Mouse (Mus musculus) embryonic facial prominence, embryonic 15.5 days (tissue): Measurements from ENCODE around the gene Mphosph6. TPM values are rescaled to one million over a fixed set of nuclear protein-coding genes. Genes with fewer than 3 reads are reported as not detected.
A peak's percentile ranks its signal among the peaks of the same experiment; 100 is the strongest.

ENCODE experiments used
- ATAC-seq: fragments of 200-750 bp; cut with Nextera tagmentation; 2 replicates; pipeline ENCODE4 v1.8.0; 2017; ENCODE audit warnings: low read depth, moderate TSS enrichment; ENCODE audit not compliant: insufficient number of reproducible peaks, low FRiP score, low TSS enrichment
- H3K27ac ChIP-seq: fragments of 300-500 bp; sonication (generic); replicated peaks from 2 replicates; pipeline ENCODE4 v1.5.1; 2015; ENCODE audit warnings: mild to moderate bottlenecking, inconsistent platforms
- H3K27me3 ChIP-seq: fragments of 300-500 bp; sonication (generic); 2 replicates; pipeline ENCODE4 v1.6.1; 2015; ENCODE audit warnings: inconsistent platforms
- H3K36me3 ChIP-seq: fragments of 300-500 bp; sonication (generic); 2 replicates; pipeline ENCODE4 v1.6.1; 2015; ENCODE audit warnings: mild to moderate bottlenecking, inconsistent platforms
- H3K4me1 ChIP-seq: fragments of 300-500 bp; sonication (generic); 2 replicates; pipeline ENCODE4 v1.6.1; 2015; ENCODE audit warnings: inconsistent platforms
- H3K4me2 ChIP-seq: fragments of 300-500 bp; sonication (generic); replicated peaks from 2 replicates; pipeline ENCODE4 v1.6.1; 2015; ENCODE audit warnings: mild to moderate bottlenecking, inconsistent platforms
- H3K4me3 ChIP-seq: fragments of 300-500 bp; sonication (generic); replicated peaks from 2 replicates; pipeline ENCODE4 v1.5.1; 2015; ENCODE audit warnings: mild to moderate bottlenecking, inconsistent platforms
- H3K9ac ChIP-seq: fragments of 300-500 bp; sonication (generic); 2 replicates; pipeline ENCODE4 v1.6.1; 2015; ENCODE audit warnings: inconsistent platforms
- H3K9me3 ChIP-seq: fragments of 300-500 bp; sonication (generic); replicated peaks from 2 replicates; pipeline ENCODE4 v1.6.1; 2016; ENCODE audit warnings: inconsistent platforms
- WGBS: fragments of 180-500 bp; shearing (Covaris S2); methylation state at CpG from one replicate; pipeline ENCODE4 v1.1.7; 2015; 5-methylcytosine and 5-hydroxymethylcytosine counted together
- polyA plus RNA-seq: library from polyadenylated mRNA; unstranded; fragments of >200 nt; fragmentation: Nextera tagmentation; extraction: Ambion mirVana; gene quantifications from 2 replicates; pipeline ENCODE4 v1.2.1, GENCODE M21; 2015

Mphosph6 gene
- polyA plus RNA-seq: 50.8 and 55.2 TPM in 2 replicates

GRCm38 (mm10) chr8:117801443-117802298 lies at the start of gene Mphosph6:
Gene Mphosph6 (minus strand): TSS chr8:117801943.
- WGBS: under 1% methylated on average over 65 of the region's 65 CpGs
- Histone ChIP-seq H3K4me3 (peak within 1 kb of the TSS; percentile 91), H3K9ac (peak within 1 kb of the TSS; percentile 86), H3K36me3 (peaks cover 19% of the 10 kb centered on the region), H3K27ac (peak within 1 kb of the TSS; percentile 90), H3K27me3 (no peaks in the 10 kb centered on the region), H3K4me2 (peak within 1 kb of the TSS; percentile 76), H3K4me1 (peaks cover 22% of the 10 kb centered on the region), H3K9me3 (no peaks in the 10 kb centered on the region)
- ATAC-seq: peak; percentile 99

DNA sequence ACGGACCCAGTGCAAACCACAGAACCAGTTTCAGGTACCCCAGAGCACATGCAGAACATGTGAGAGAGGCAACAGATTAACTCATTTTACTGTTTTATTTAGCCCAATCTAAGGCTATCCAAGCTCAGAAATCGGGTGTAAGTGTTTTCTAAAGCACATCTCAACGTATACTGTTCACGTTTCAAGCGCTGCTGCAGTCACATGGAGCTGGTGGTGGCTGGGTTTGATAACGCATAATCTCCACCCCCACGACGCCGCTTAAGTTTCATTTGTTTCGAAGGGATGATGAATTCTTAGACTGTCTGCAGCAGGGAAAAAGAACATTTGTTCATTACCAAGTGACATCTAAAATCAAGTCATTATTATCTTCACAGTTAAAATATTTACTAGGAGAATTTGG lies 48.7 kb upstream of the Mphosph6 start:
- Histone ChIP-seq H3K27me3 (no peaks in the 10 kb centered on the region), H3K4me2 (no peak overlapping the region), H3K9ac (no peak overlapping the region), H3K4me3 (no peak overlapping the region), H3K36me3 (no peaks in the 10 kb centered on the region), H3K27ac (no peak overlapping the region), H3K4me1 (no peaks in the 10 kb centered on the region), H3K9me3 (no peaks in the 10 kb centered on the region)
- no peak for ATAC-seq
- 77% methylated on average over 10 of the region's 10 CpGs for WGBS

GRCm38 (mm10) chr8:117847865-117848264 lies 46.1 kb upstream of the Mphosph6 start:
- no peak overlapping the region for H3K27ac ChIP-seq
- no peak for ATAC-seq
- H3K4me2 ChIP-seq: no peak overlapping the region
- H3K9ac ChIP-seq: no peak overlapping the region
- no peaks in the 10 kb centered on the region for H3K9me3 ChIP-seq
- WGBS: 89% methylated on average over 6 of the region's 6 CpGs
- H3K36me3 ChIP-seq: no peaks in the 10 kb centered on the region
- no peaks in the 10 kb centered on the region for H3K4me1 ChIP-seq
- H3K4me3 ChIP-seq: no peak overlapping the region
- no peaks in the 10 kb centered on the region for H3K27me3 ChIP-seq

DNA sequence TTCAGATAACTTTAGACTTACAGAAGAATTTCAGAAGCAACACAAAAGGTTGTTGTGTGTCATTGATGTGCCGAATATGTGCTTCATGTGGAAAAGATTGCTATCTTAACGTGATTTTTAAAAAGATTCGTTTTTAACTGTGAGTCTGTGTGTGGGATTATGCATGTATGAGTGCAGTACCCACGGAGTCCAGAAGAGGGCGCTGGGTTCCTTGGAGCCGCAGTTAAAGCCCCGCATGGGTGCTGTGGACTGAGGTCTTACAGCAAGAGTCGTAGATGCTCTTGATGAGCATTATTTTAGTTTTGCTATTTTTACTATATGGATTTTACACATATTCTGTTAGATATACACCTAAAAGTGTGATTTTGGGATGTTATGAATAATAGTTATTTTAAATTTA lies 42.0 kb upstream of the Mphosph6 start:
- Histone ChIP-seq H3K27me3 (no peaks in the 10 kb centered on the region), H3K4me1 (no peaks in the 10 kb centered on the region), H3K27ac (no peak overlapping the region), H3K9ac (no peak overlapping the region), H3K4me2 (no peak overlapping the region), H3K4me3 (no peak overlapping the region), H3K9me3 (no peaks in the 10 kb centered on the region), H3K36me3 (no peaks in the 10 kb centered on the region)
- 81% methylated on average over 8 of the region's 8 CpGs for WGBS
- no peak for ATAC-seq

DNA sequence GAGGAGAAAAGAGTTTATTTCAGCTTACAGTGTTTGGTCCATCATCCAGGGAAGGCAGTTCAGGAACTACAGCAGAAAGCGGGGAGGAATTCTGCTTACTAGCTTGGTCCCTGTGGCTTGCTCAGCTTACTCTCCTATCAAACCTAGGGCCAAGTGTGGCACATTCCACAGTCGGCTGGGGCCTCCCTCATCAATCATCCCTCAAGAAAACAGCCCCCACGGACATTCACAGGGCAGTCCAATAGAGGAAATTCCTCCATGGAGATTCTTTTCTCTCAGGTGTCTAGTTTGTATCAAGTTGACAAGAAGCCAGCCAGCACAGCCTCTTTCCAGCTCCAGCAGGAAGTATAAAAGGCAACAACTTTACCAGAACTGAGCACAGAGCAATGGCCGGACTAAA lies 11.8 kb upstream of the Mphosph6 start:
- WGBS: 59% methylated on average over 4 of the region's 4 CpGs
- no peak overlapping the region for H3K4me3 ChIP-seq
- ATAC-seq: no peak
- no peak overlapping the region for H3K27ac ChIP-seq
- no peaks in the 10 kb centered on the region for H3K27me3 ChIP-seq
- H3K36me3 ChIP-seq: no peaks in the 10 kb centered on the region
- H3K9me3 ChIP-seq: no peaks in the 10 kb centered on the region
- H3K4me2 ChIP-seq: no peak overlapping the region
- H3K4me1 ChIP-seq: no peaks in the 10 kb centered on the region
- H3K9ac ChIP-seq: no peak overlapping the region

- Histone ChIP-seq H3K4me3 (no peak overlapping the region), H3K9me3 (no peaks in the 10 kb centered on the region), H3K27me3 (no peaks in the 10 kb centered on the region), H3K27ac (no peak overlapping the region), H3K4me1 (no peaks in the 10 kb centered on the region), H3K9ac (no peak overlapping the region), H3K36me3 (no peaks in the 10 kb centered on the region), H3K4me2 (no peak overlapping the region)
- no peak for ATAC-seq
- 92% methylated on average over 2 of the region's 2 CpGs for WGBS
Observed at GRCm38 (mm10) chr8:117810676-117811075, 8.9 kb upstream of the Mphosph6 start.

GRCm38 (mm10) chr8:117805419-117805818 lies 3.7 kb upstream of the Mphosph6 start:
- 80% methylated on average over 5 of the region's 5 CpGs for WGBS
- Histone ChIP-seq H3K4me2 (no peak overlapping the region), H3K27me3 (no peaks in the 10 kb centered on the region), H3K4me1 (peaks cover 13% of the 10 kb centered on the region), H3K9ac (no peak overlapping the region), H3K27ac (no peak overlapping the region), H3K4me3 (no peak overlapping the region), H3K9me3 (no peaks in the 10 kb centered on the region), H3K36me3 (no peaks in the 10 kb centered on the region)
- ATAC-seq: no peak

- Histone ChIP-seq H3K4me3 (peak overlapping the region; percentile 91), H3K4me2 (peak overlapping the region; percentile 76), H3K4me1 (peaks cover 22% of the 10 kb centered on the region), H3K9ac (peak overlapping the region; percentile 86), H3K9me3 (no peaks in the 10 kb centered on the region), H3K36me3 (peaks cover 13% of the 10 kb centered on the region), H3K27me3 (no peaks in the 10 kb centered on the region), H3K27ac (peak overlapping the region; percentile 90)
- ATAC-seq: peak; percentile 40; the same call in 1 of the 2 replicates
- 2% methylated on average over 11 of the region's 11 CpGs for WGBS
Observed at GRCm38 (mm10) chr8:117802299-117802689, 551 bp upstream of the Mphosph6 start.

DNA sequence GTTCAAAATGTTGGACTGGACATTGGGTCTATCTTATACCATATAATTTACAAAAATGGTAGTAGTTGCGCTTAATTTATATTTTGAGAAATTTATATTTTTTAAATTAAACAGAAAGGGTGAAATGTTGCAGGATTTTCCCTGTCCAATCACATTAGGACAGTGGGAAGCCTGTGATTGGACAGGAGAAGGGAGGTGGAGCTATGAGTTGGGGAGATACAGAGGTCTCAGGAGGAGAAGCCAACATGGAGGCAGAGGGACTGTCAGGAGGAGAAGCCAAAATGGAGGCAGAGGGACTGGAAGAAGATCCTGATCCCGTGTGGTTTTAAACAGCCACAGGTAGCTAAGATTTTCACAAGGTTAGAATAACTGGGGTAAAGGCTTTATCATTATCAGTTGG lies 3.7 kb downstream of the Mphosph6 start:
- Histone ChIP-seq H3K4me3 (no peak overlapping the region), H3K36me3 (peaks cover 51% of the 10 kb centered on the region)

DNA sequence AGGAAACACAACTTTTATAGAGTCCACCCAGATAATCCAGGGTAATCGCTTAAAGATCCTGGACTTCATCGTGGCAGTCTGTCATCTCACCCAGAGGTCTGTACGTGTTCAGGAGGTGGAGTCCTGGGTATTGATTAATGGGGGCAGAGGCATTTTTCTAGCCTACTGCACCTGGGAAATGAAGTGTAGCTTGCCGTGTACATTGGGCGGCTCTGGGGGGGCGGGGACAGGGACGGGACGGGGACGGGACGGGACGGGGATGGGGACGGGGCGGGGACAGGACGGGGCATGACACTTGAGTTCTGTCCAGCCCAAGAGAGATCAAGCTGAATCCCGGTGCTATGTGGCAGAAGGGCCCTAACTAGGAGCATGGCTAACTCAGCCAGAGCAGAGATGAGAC lies 5.3 kb downstream of the Mphosph6 start:
- H3K36me3 ChIP-seq: peaks cover 65% of the 10 kb centered on the region
- no peak for ATAC-seq

More for the DNA sequence above, 3.7 kb downstream of the Mphosph6 start:
- no peak for ATAC-seq
- Histone ChIP-seq H3K27ac (no peak overlapping the region), H3K4me1 (peaks cover 22% of the 10 kb centered on the region), H3K27me3 (no peaks in the 10 kb centered on the region), H3K4me2 (no peak overlapping the region), H3K9me3 (no peaks in the 10 kb centered on the region), H3K9ac (no peak overlapping the region)
- 93% methylated on average over 2 of the region's 2 CpGs for WGBS

GRCm38 (mm10) chr8:117794581-117794980 lies 7.2 kb downstream of the Mphosph6 start:
- Histone ChIP-seq H3K4me2 (no peak overlapping the region), H3K9me3 (no peaks in the 10 kb centered on the region), H3K9ac (no peak overlapping the region), H3K36me3 (peaks cover 82% of the 10 kb centered on the region), H3K4me1 (0 out of 2 replicates have a peak, but pooled peaks cover 1% of the 10 kb centered on the region), H3K4me3 (no peak overlapping the region), H3K27ac (no peak overlapping the region), H3K27me3 (no peaks in the 10 kb centered on the region)
- WGBS: 83% methylated on average over 10 of the region's 10 CpGs
- ATAC-seq: no peak

More for the DNA sequence above, 5.3 kb downstream of the Mphosph6 start:
- Histone ChIP-seq H3K4me1 (peaks cover 17% of the 10 kb centered on the region), H3K27ac (no peak overlapping the region), H3K27me3 (no peaks in the 10 kb centered on the region), H3K4me2 (no peak overlapping the region), H3K4me3 (no peak overlapping the region), H3K9me3 (no peaks in the 10 kb centered on the region), H3K9ac (no peak overlapping the region)
- 93% methylated on average over 15 of the region's 15 CpGs for WGBS
